Comparison of ENCODE assay signal across 21 mouse cellular contexts in the genomic region with DNA sequence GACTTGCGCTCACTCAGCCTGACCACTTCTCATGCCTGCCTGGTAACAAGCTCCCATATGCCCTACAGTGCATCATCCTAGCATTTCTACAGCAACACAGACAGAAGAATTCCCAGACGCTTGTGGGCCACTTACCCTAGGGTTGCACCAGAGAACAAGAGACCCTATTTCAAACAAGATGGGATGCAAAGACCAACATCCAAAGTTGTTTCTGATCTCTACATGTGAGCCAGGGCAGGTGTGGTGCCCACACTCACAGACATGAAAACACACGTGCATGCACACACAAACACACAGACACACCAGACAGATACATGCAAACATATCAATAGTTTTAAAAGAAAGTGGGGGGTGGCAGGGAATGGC. TPM values are rescaled to one million over a fixed set of nuclear protein-coding genes. Genes with fewer than 3 reads are reported as not detected.
DNase-seq lines count a peak whose midpoint lies in the region; ATAC-seq and TF ChIP-seq lines count a peak whose summit lies in the region.
"Had no signal": no experiment of that assay in that cellular context is flagged by ENCODE, and none has a peak within 500 bp of the region (broad histone marks: within the 10 kb centered on the region; RNA-seq: fewer than 3 reads in every experiment).

No protein-coding gene starts in this region.

- H3K9me3 ChIP-seq in hindbrain, embryonic 12.5 days (replicated peaks) = no peaks in the 10 kb centered on the region
- H3K9me3 ChIP-seq in hindbrain, embryonic 16.5 days (ENCODE audit: control insufficient read depth, low read length) = no peaks in the 10 kb centered on the region
- H3K9me3 ChIP-seq in liver, embryonic 11.5 days (ENCODE audit: control insufficient read depth, low read length) = no peaks in the 10 kb centered on the region
- H3K9me3 ChIP-seq in MEL (replicated peaks; ENCODE audit: insufficient read depth, low read length) = no peaks in the 10 kb centered on the region
- H3K9me3 ChIP-seq in liver, embryonic 16.5 days (replicated peaks; ENCODE audit: control insufficient read depth, low read length) = no peaks in the 10 kb centered on the region
- no peaks in the 10 kb centered on the region for H3K9me3 ChIP-seq in midbrain, embryonic 15.5 days
- H3K9me3 ChIP-seq: embryonic facial prominence, embryonic 13.5 days; hindbrain, embryonic 13.5 days; midbrain, embryonic 12.5 days had no signal

- no peak for TF ChIP-seq CTCF in MEL (IDR thresholded peaks at IDR 0.05 in 2 of 3, conservative IDR thresholded peaks at IDR 0.05 in 1 of 3; ENCODE audit: control insufficient read depth in 1 of 3, insufficient read depth in 1 of 3, low read depth in 2 of 3, low read length in 3 of 3, poor library complexity in 1 of 3, severe bottlenecking in 1 of 3)

- 87% methylated on average over 3 of the region's 3 CpGs for WGBS in hindbrain, embryonic 12.5 days
- WGBS in hindbrain, embryonic 16.5 days = 88% methylated on average over 3 of the region's 3 CpGs
- 78% methylated on average over 3 of the region's 3 CpGs for WGBS in liver, embryonic 11.5 days
- 71% methylated on average over 3 of the region's 3 CpGs for WGBS in liver, embryonic 16.5 days (ENCODE audit: insufficient replicate concordance)
- 85% methylated on average over 3 of the region's 3 CpGs for WGBS in midbrain, embryonic 15.5 days

- no peak for DNase-seq in liver, embryonic 11.5 days (ENCODE audit: low spot score)
- DNase-seq in liver = no peak
- no peak for DNase-seq in MEL (ENCODE audit: low read depth, low spot score)
- DNase-seq: adrenal gland, postnatal 14 days; cerebellum, adult 8-10 months; embryo, embryonic 11 days; gastrocnemius, postnatal 25 days; heart, adult 18-20 months; layer of hippocampus, postnatal 36 days; lung, postnatal 4 days had no signal

- peaks cover 2% of the 10 kb centered on the region; the same call in 1 of the 2 replicates for H3K79me2 ChIP-seq in MEL (ENCODE audit: control insufficient read depth, insufficient read depth, low read length, poor library complexity)

- H3K27me3 ChIP-seq in hindbrain, embryonic 12.5 days = no peaks in the 10 kb centered on the region
- no peaks in the 10 kb centered on the region for H3K27me3 ChIP-seq in hindbrain, embryonic 16.5 days (replicated peaks; ENCODE audit: control insufficient read depth, insufficient read depth, low read length)
- H3K27me3 ChIP-seq in liver, embryonic 11.5 days (replicated peaks; ENCODE audit: control insufficient read depth, insufficient read depth, low read length) = no peaks in the 10 kb centered on the region
- H3K27me3 ChIP-seq in MEL (ENCODE audit: control insufficient read depth in 1 of 2, insufficient read depth in 2 of 2, low read length in 2 of 2) = no peaks in the 10 kb centered on the region
- H3K27me3 ChIP-seq in liver, embryonic 16.5 days (ENCODE audit: control insufficient read depth, insufficient read depth, low read depth, low read length) = no peaks in the 10 kb centered on the region
- no peaks in the 10 kb centered on the region for H3K27me3 ChIP-seq in midbrain, embryonic 15.5 days (replicated peaks)
- H3K27me3 ChIP-seq: embryonic facial prominence, embryonic 13.5 days; hindbrain, embryonic 13.5 days; midbrain, embryonic 12.5 days had no signal

- TF ChIP-seq RAD21 in MEL (IDR thresholded peaks at IDR 0.05; ENCODE audit: low read depth, low read length) = no peak

- H3K4me2 ChIP-seq in hindbrain, embryonic 12.5 days (replicated peaks) = no peak overlapping the region
- H3K4me2 ChIP-seq in hindbrain, embryonic 16.5 days (ENCODE audit: low read length) = no peak overlapping the region
- H3K4me2 ChIP-seq in liver, embryonic 11.5 days = peak overlapping the region; percentile 42
- H3K4me2 ChIP-seq in liver, embryonic 16.5 days (ENCODE audit: low read depth, low read length) = 0 out of 2 replicates have a peak overlapping the region, but pooled peaks have one; percentile 13
- H3K4me2 ChIP-seq in midbrain, embryonic 15.5 days = no peak overlapping the region
- H3K4me2 ChIP-seq: embryonic facial prominence, embryonic 13.5 days; hindbrain, embryonic 13.5 days; midbrain, embryonic 12.5 days had no signal

- no peak overlapping the region for H3K9ac ChIP-seq in hindbrain, embryonic 12.5 days
- H3K9ac ChIP-seq in hindbrain, embryonic 16.5 days (ENCODE audit: low read depth, low read length) = no peak overlapping the region
- H3K9ac ChIP-seq in liver, embryonic 11.5 days (ENCODE audit: low read depth, low read length) = no peak overlapping the region; the same call in 1 of the 2 replicates
- peak overlapping the region; percentile 72 for H3K9ac ChIP-seq in MEL (ENCODE audit: control insufficient read depth, low read depth, low read length, poor library complexity, severe bottlenecking)
- H3K9ac ChIP-seq in liver, embryonic 16.5 days (ENCODE audit: low read depth, low read length) = 0 out of 2 replicates have a peak overlapping the region, but pooled peaks have one; percentile 16
- H3K9ac ChIP-seq in midbrain, embryonic 15.5 days = no peak overlapping the region
- H3K9ac ChIP-seq: embryonic facial prominence, embryonic 13.5 days; hindbrain, embryonic 13.5 days; midbrain, embryonic 12.5 days had no signal

- TF ChIP-seq EP300 in MEL (IDR thresholded peaks at IDR 0.05; ENCODE audit: low read depth in 1 of 2, low read length in 2 of 2) = no peak

- no peak for ATAC-seq in hindbrain, embryonic 12.5 days (ENCODE audit: low FRiP score)
- no peak for ATAC-seq in hindbrain, embryonic 16.5 days
- no peak for ATAC-seq in liver, embryonic 11.5 days (replicated peaks; ENCODE audit: low FRiP score)
- ATAC-seq in liver, embryonic 16.5 days (ENCODE audit: low read depth) = no peak
- no peak for ATAC-seq in midbrain, embryonic 15.5 days (replicated peaks)
- ATAC-seq in megakaryocyte progenitor cell, adult 5-6 weeks (replicated peaks; ENCODE audit: poor library complexity) = no peak
- ATAC-seq: activated CD4-positive, CD25-positive, alpha-beta regulatory T cell, adult 4 months; forebrain, embryonic 16.5 days had no signal

- H3K4me3 ChIP-seq in hindbrain, embryonic 12.5 days = no peak overlapping the region
- no peak overlapping the region for H3K4me3 ChIP-seq in hindbrain, embryonic 16.5 days (ENCODE audit: low read length)
- no peak overlapping the region for H3K4me3 ChIP-seq in liver, embryonic 11.5 days (ENCODE audit: low read depth, low read length)
- H3K4me3 ChIP-seq in MEL (ENCODE audit: control insufficient read depth in 1 of 2, insufficient read depth in 1 of 2, low read depth in 2 of 2, low read length in 2 of 2) = peak overlapping the region; percentile 50 to 51
- no peak overlapping the region for H3K4me3 ChIP-seq in liver, embryonic 16.5 days (ENCODE audit: low read depth, low read length)
- H3K4me3 ChIP-seq in midbrain, embryonic 15.5 days = no peak overlapping the region
- H3K4me3 ChIP-seq: embryonic facial prominence, embryonic 13.5 days; hindbrain, embryonic 13.5 days; midbrain, embryonic 12.5 days had no signal

- no peaks in the 10 kb centered on the region for H3K36me3 ChIP-seq in hindbrain, embryonic 12.5 days
- no peaks in the 10 kb centered on the region for H3K36me3 ChIP-seq in hindbrain, embryonic 16.5 days (ENCODE audit: control insufficient read depth, insufficient read depth, low read length)
- no peaks in the 10 kb centered on the region for H3K36me3 ChIP-seq in liver, embryonic 11.5 days (ENCODE audit: control insufficient read depth, insufficient read depth, low read length)
- H3K36me3 ChIP-seq in MEL (ENCODE audit: control insufficient read depth in 1 of 2, insufficient read depth in 2 of 2, low read length in 2 of 2) = peaks cover 0 to 29% of the 10 kb centered on the region in 2 experiments; a peak in 2 of 4 replicates
- H3K36me3 ChIP-seq in liver, embryonic 16.5 days (ENCODE audit: control insufficient read depth, insufficient read depth) = no peaks in the 10 kb centered on the region
- H3K36me3 ChIP-seq in midbrain, embryonic 15.5 days (replicated peaks) = no peaks in the 10 kb centered on the region
- H3K36me3 ChIP-seq: embryonic facial prominence, embryonic 13.5 days; hindbrain, embryonic 13.5 days; midbrain, embryonic 12.5 days had no signal

- no peak for TF ChIP-seq POLR2A in MEL (IDR thresholded peaks at IDR 0.05; ENCODE audit: control insufficient read depth in 1 of 2, insufficient read depth in 1 of 2, low read depth in 1 of 2, low read length in 2 of 2, poor library complexity in 1 of 2)

- H3K4me1 ChIP-seq in hindbrain, embryonic 12.5 days = peaks cover 9% of the 10 kb centered on the region
- peaks cover 2% of the 10 kb centered on the region; the same call in 1 of the 2 replicates for H3K4me1 ChIP-seq in hindbrain, embryonic 16.5 days (ENCODE audit: control insufficient read depth, insufficient read depth, low read depth, low read length)
- H3K4me1 ChIP-seq in liver, embryonic 11.5 days (replicated peaks; ENCODE audit: control insufficient read depth, insufficient read depth, low read length) = peaks cover 40% of the 10 kb centered on the region
- peaks cover 16 to 38% of the 10 kb centered on the region in 2 experiments for H3K4me1 ChIP-seq in MEL (ENCODE audit: control insufficient read depth in 1 of 2, insufficient read depth in 2 of 2, low read length in 2 of 2)
- peaks cover 41% of the 10 kb centered on the region for H3K4me1 ChIP-seq in liver, embryonic 16.5 days (ENCODE audit: control insufficient read depth, low read depth, low read length)
- 0 out of 2 replicates have a peak, but pooled peaks cover 5% of the 10 kb centered on the region for H3K4me1 ChIP-seq in midbrain, embryonic 15.5 days

- H3K27ac ChIP-seq in hindbrain, embryonic 12.5 days = 0 out of 2 replicates have a peak overlapping the region, but pooled peaks have one; percentile 23
- no peak overlapping the region for H3K27ac ChIP-seq in hindbrain, embryonic 16.5 days (ENCODE audit: low read depth, low read length)
- H3K27ac ChIP-seq in liver, embryonic 11.5 days (ENCODE audit: low read depth, low read length) = peak overlapping the region; percentile 96
- peak overlapping the region; percentile 98 for H3K27ac ChIP-seq in MEL (ENCODE audit: control insufficient read depth, low read depth, low read length)
- peak overlapping the region; percentile 90 for H3K27ac ChIP-seq in liver, embryonic 16.5 days (ENCODE audit: low read length)
- no peak overlapping the region for H3K27ac ChIP-seq in midbrain, embryonic 15.5 days
- H3K27ac ChIP-seq: embryonic facial prominence, embryonic 13.5 days; hindbrain, embryonic 13.5 days; midbrain, embryonic 12.5 days had no signal

RNA-seq across cellular contexts. Expression of a gene that starts 24.4 kb away (rescaled TPM):
- polyA plus RNA-seq in hindbrain, embryonic 12.5 days (2016; fragmentation: Nextera tagmentation; extraction: Ambion mirVana) = 578 and 632 TPM in 2 replicates
- 413 and 454 TPM in 2 replicates for polyA plus RNA-seq in hindbrain, embryonic 16.5 days (2015; fragmentation: Nextera tagmentation; extraction: Ambion mirVana)
- 0.26 and 0.53 TPM in 2 replicates for polyA plus RNA-seq in liver, embryonic 11.5 days (2014; fragmentation: Nextera tagmentation; extraction: Ambion mirVana)
- total RNA-seq in MEL (2012; rRNA removed) = not detected in 2 replicates
- polyA plus RNA-seq in MEL (2012; ENCODE audit: insufficient read depth in 1 of 2, insufficient read length in 2 of 2, low read depth in 1 of 2, low replicate concordance in 2 of 2, missing spikeins in 1 of 2) = not detected
- 0.06 and 0.09 TPM in 2 replicates for polyA plus RNA-seq in liver, embryonic 16.5 days (2015; fragmentation: Nextera tagmentation; extraction: Ambion mirVana)
- 589 and 592 TPM in 2 replicates for polyA plus RNA-seq in midbrain, embryonic 15.5 days (2015; fragmentation: Nextera tagmentation; extraction: Ambion mirVana)
- total RNA-seq in megakaryocyte progenitor cell, adult 5-6 weeks (2015) = 0.22 TPM in 1 of 2 replicates, not detected in the other
- not detected in 2 replicates for total RNA-seq in megakaryocyte progenitor cell, adult 5-6 weeks (2017)
- total RNA-seq: gastrocnemius, postnatal 25 days; heart, adult 18-20 months; heart, postnatal 25 days had no signal
- polyA plus RNA-seq: activated CD4-positive, CD25-positive, alpha-beta regulatory T cell, adult 4 months had no signal

RNA-seq across cellular contexts. Expression of a gene that starts 24.8 kb away (rescaled TPM):
- 85.3 and 89.1 TPM in 2 replicates for polyA plus RNA-seq in hindbrain, embryonic 12.5 days (2016; fragmentation: Nextera tagmentation; extraction: Ambion mirVana)
- polyA plus RNA-seq in hindbrain, embryonic 16.5 days (2015; fragmentation: Nextera tagmentation; extraction: Ambion mirVana) = 77.6 and 80.6 TPM in 2 replicates
- 107 and 110 TPM in 2 replicates for polyA plus RNA-seq in liver, embryonic 11.5 days (2014; fragmentation: Nextera tagmentation; extraction: Ambion mirVana)
- 64.6 and 65.0 TPM in 2 replicates for total RNA-seq in MEL (2012; rRNA removed)
- polyA plus RNA-seq in MEL (2012; ENCODE audit: insufficient read depth in 1 of 2, insufficient read length in 2 of 2, low read depth in 1 of 2, low replicate concordance in 2 of 2, missing spikeins in 1 of 2) = 100 to 1,000 TPM; 147 to 455 TPM
- 47.4 and 48.4 TPM in 2 replicates for polyA plus RNA-seq in liver, embryonic 16.5 days (2015; fragmentation: Nextera tagmentation; extraction: Ambion mirVana)
- 87.7 and 90.5 TPM in 2 replicates for polyA plus RNA-seq in midbrain, embryonic 15.5 days (2015; fragmentation: Nextera tagmentation; extraction: Ambion mirVana)
- total RNA-seq in megakaryocyte progenitor cell, adult 5-6 weeks (2015) = 52.5 and 59.4 TPM in 2 replicates
- 79.3 and 80.0 TPM in 2 replicates for total RNA-seq in megakaryocyte progenitor cell, adult 5-6 weeks (2017)

Comparison
In these comparisons a context has a peak if more than half of its experiments do, and no peak if none do; other contexts are left out.
1. H3K27ac ChIP-seq: peak in hindbrain, embryonic 12.5 days (single experiment), liver, embryonic 11.5 days (single experiment), MEL (single experiment) and liver, embryonic 16.5 days (single experiment); none in hindbrain, embryonic 16.5 days (single experiment) and midbrain, embryonic 15.5 days (single experiment).
2. H3K9ac ChIP-seq: peak in MEL (single experiment) and liver, embryonic 16.5 days (single experiment); none in hindbrain, embryonic 12.5 days (single experiment), hindbrain, embryonic 16.5 days (single experiment), liver, embryonic 11.5 days (single experiment) and midbrain, embryonic 15.5 days (single experiment).
3. H3K4me2 ChIP-seq: peak in liver, embryonic 11.5 days (single experiment) and liver, embryonic 16.5 days (single experiment); none in hindbrain, embryonic 12.5 days (single experiment), hindbrain, embryonic 16.5 days (single experiment) and midbrain, embryonic 15.5 days (single experiment).
4. H3K4me3 ChIP-seq: peak in MEL (2 of 2); none in hindbrain, embryonic 12.5 days (single experiment), hindbrain, embryonic 16.5 days (single experiment), liver, embryonic 11.5 days (single experiment), liver, embryonic 16.5 days (single experiment) and midbrain, embryonic 15.5 days (single experiment).
5. RNA of a gene that starts 24.4 kb away (polyA plus RNA-seq): 589 to 592 TPM in midbrain, embryonic 15.5 days, 578 to 632 TPM in hindbrain, embryonic 12.5 days and 413 to 454 TPM in hindbrain, embryonic 16.5 days; 0.26 to 0.53 TPM in liver, embryonic 11.5 days, 0.06 to 0.09 TPM in liver, embryonic 16.5 days and not detected in MEL; every median in the first group is over 100 times any median in the second.